15 mouse cellular contexts compared by ENCODE assay signal in the genomic region with DNA sequence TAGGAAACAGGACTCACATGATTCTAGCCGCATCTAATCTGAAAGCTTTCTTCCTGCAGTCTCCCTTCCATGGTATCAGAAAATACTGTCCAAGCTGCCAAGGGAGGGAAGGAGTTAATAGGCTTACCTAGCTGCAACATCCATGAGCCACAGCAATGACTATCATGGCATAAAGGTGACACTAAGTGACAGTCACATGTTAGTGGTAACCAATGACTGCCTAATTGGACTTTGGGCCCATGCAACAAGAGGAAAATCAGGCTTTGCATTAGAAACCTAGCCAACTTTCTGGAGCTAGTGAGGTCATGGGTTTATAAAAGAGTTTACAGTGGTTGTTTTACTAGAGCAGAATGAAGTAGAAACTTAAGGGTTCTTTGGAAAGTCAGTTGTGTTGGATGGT. TPM values are rescaled to one million over a fixed set of nuclear protein-coding genes. Genes with fewer than 3 reads are reported as not detected.
DNase-seq lines count a peak whose midpoint lies in the region; ATAC-seq and TF ChIP-seq lines count a peak whose summit lies in the region.
"Had no signal": no experiment of that assay in that cellular context is flagged by ENCODE, and none has a peak within 500 bp of the region (broad histone marks: within the 10 kb centered on the region; RNA-seq: fewer than 3 reads in every experiment).

No protein-coding gene starts in this region.

- H3K4me1 ChIP-seq in intestine, postnatal 0 days (replicated peaks; ENCODE audit: control insufficient read depth, insufficient read depth, low read length) = no peaks in the 10 kb centered on the region
- H3K4me1 ChIP-seq in intestine, embryonic 15.5 days (replicated peaks) = no peaks in the 10 kb centered on the region
- H3K4me1 ChIP-seq in limb, embryonic 13.5 days = peaks cover 7% of the 10 kb centered on the region
- peaks cover 4% of the 10 kb centered on the region; the same call in 1 of the 2 replicates for H3K4me1 ChIP-seq in limb, embryonic 10.5 days
- H3K4me1 ChIP-seq: embryonic facial prominence, embryonic 12.5 days; hindbrain, embryonic 10.5 days; hindbrain, embryonic 13.5 days had no signal

- TF ChIP-seq CTCF in intestine, postnatal 0 days (IDR thresholded peaks at IDR 0.05; ENCODE audit: low read depth) = no peak

- no peaks in the 10 kb centered on the region for H3K27me3 ChIP-seq in intestine, postnatal 0 days (replicated peaks; ENCODE audit: control insufficient read depth, insufficient read depth, low read length)
- no peaks in the 10 kb centered on the region for H3K27me3 ChIP-seq in intestine, embryonic 15.5 days (replicated peaks)
- no peaks in the 10 kb centered on the region for H3K27me3 ChIP-seq in limb, embryonic 13.5 days
- no peaks in the 10 kb centered on the region for H3K27me3 ChIP-seq in limb, embryonic 10.5 days (ENCODE audit: low read depth, poor library complexity, severe bottlenecking)
- H3K27me3 ChIP-seq: embryonic facial prominence, embryonic 12.5 days; embryonic facial prominence, embryonic 15.5 days; hindbrain, embryonic 13.5 days had no signal

- no peak overlapping the region for H3K4me3 ChIP-seq in intestine, postnatal 0 days (ENCODE audit: low read depth, low read length)
- H3K4me3 ChIP-seq in intestine, embryonic 15.5 days (replicated peaks) = no peak overlapping the region
- H3K4me3 ChIP-seq in limb, embryonic 13.5 days = no peak overlapping the region
- no peak overlapping the region for H3K4me3 ChIP-seq in limb, embryonic 10.5 days
- H3K4me3 ChIP-seq: embryonic facial prominence, embryonic 12.5 days; embryonic facial prominence, embryonic 15.5 days; hindbrain, embryonic 10.5 days; hindbrain, embryonic 13.5 days had no signal

- no peak overlapping the region for H3K4me2 ChIP-seq in intestine, postnatal 0 days (replicated peaks; ENCODE audit: low read depth)
- no peak overlapping the region for H3K4me2 ChIP-seq in intestine, embryonic 15.5 days (replicated peaks)
- no peak overlapping the region for H3K4me2 ChIP-seq in limb, embryonic 13.5 days (replicated peaks)
- H3K4me2 ChIP-seq: embryonic facial prominence, embryonic 12.5 days; embryonic facial prominence, embryonic 15.5 days; heart, embryonic 11.5 days; hindbrain, embryonic 13.5 days had no signal

- no peaks in the 10 kb centered on the region for H3K36me3 ChIP-seq in intestine, postnatal 0 days (ENCODE audit: control insufficient read depth, insufficient read depth)
- H3K36me3 ChIP-seq in intestine, embryonic 15.5 days = no peaks in the 10 kb centered on the region
- H3K36me3 ChIP-seq in limb, embryonic 13.5 days = no peaks in the 10 kb centered on the region
- H3K36me3 ChIP-seq in limb, embryonic 10.5 days = no peaks in the 10 kb centered on the region
- H3K36me3 ChIP-seq: embryonic facial prominence, embryonic 12.5 days; embryonic facial prominence, embryonic 15.5 days; hindbrain, embryonic 10.5 days; hindbrain, embryonic 13.5 days had no signal

- H3K9ac ChIP-seq in intestine, postnatal 0 days (ENCODE audit: low read depth, low read length) = no peak overlapping the region
- H3K9ac ChIP-seq in intestine, embryonic 15.5 days = no peak overlapping the region
- no peak overlapping the region for H3K9ac ChIP-seq in limb, embryonic 13.5 days
- H3K9ac ChIP-seq: embryonic facial prominence, embryonic 12.5 days; embryonic facial prominence, embryonic 15.5 days; forebrain, postnatal 0 days; hindbrain, embryonic 13.5 days had no signal

- no peak for DNase-seq in limb, embryonic 10.5 days (ENCODE audit: low spot score)
- DNase-seq in lung, postnatal 10 days = peak; percentile 17
- no peak for DNase-seq in lung, postnatal 4 days

- no peaks in the 10 kb centered on the region for H3K9me3 ChIP-seq in intestine, postnatal 0 days (ENCODE audit: control insufficient read depth)
- H3K9me3 ChIP-seq in intestine, embryonic 15.5 days = no peaks in the 10 kb centered on the region
- no peaks in the 10 kb centered on the region for H3K9me3 ChIP-seq in limb, embryonic 13.5 days
- no peaks in the 10 kb centered on the region for H3K9me3 ChIP-seq in limb, embryonic 10.5 days (replicated peaks)
- H3K9me3 ChIP-seq: embryonic facial prominence, embryonic 12.5 days; embryonic facial prominence, embryonic 15.5 days; hindbrain, embryonic 10.5 days; hindbrain, embryonic 13.5 days had no signal

- ATAC-seq in intestine, postnatal 0 days = peak; percentile 61; the same call in 1 of the 2 replicates
- ATAC-seq in intestine, embryonic 15.5 days = no peak
- ATAC-seq in limb, embryonic 13.5 days (ENCODE audit: low FRiP score, low read depth) = no peak
- ATAC-seq: CD4-positive, CD25-positive, alpha-beta regulatory T cell, adult 4 months; forebrain, embryonic 14.5 days; hindbrain, embryonic 16.5 days had no signal

- H3K27ac ChIP-seq in intestine, postnatal 0 days (ENCODE audit: low read depth, low read length) = no peak overlapping the region
- no peak overlapping the region for H3K27ac ChIP-seq in intestine, embryonic 15.5 days
- H3K27ac ChIP-seq in limb, embryonic 13.5 days = 0 out of 2 replicates have a peak overlapping the region, but pooled peaks have one; percentile 7
- no peak overlapping the region for H3K27ac ChIP-seq in limb, embryonic 10.5 days
- H3K27ac ChIP-seq: embryonic facial prominence, embryonic 12.5 days; embryonic facial prominence, embryonic 15.5 days; hindbrain, embryonic 10.5 days; hindbrain, embryonic 13.5 days had no signal

- WGBS in intestine, postnatal 0 days = 97% methylated on average over 1 of the region's 1 CpGs
- WGBS in intestine, embryonic 15.5 days = 95% methylated on average over 1 of the region's 1 CpGs
- WGBS in limb, embryonic 13.5 days = 94% methylated on average over 1 of the region's 1 CpGs
- 88% methylated on average over 1 of the region's 1 CpGs for WGBS in limb, embryonic 10.5 days

RNA-seq across cellular contexts. Expression of gene Vwa8, which starts 46.6 kb away (rescaled TPM):
- 15.6 and 16.8 TPM in 2 replicates for polyA plus RNA-seq in intestine, postnatal 0 days (2015; fragmentation: Nextera tagmentation; extraction: Ambion mirVana)
- 13.5 and 13.8 TPM in 2 replicates for polyA plus RNA-seq in intestine, embryonic 15.5 days (2015; fragmentation: Nextera tagmentation; extraction: Ambion mirVana)
- polyA plus RNA-seq in limb, embryonic 13.5 days (2015; fragmentation: Nextera tagmentation; extraction: Ambion mirVana) = 10.6 and 11.2 TPM in 2 replicates
- polyA plus RNA-seq in limb, embryonic 10.5 days (2016; fragmentation: Nextera tagmentation; extraction: Ambion mirVana) = 8.2 and 8.3 TPM in 2 replicates
